Mouse (Mus musculus): ENCODE results near the gene Rpl22l1.
"Not testable (repeated sequence)": the region's sequence is repeated elsewhere in the genome, so short reads cannot be mapped to it uniquely, and the experiment has no call there.

The Rpl22l1 gene

GRCm38 (mm10) chr3:28805301-28806097, at the start of gene Rpl22l1:
Gene Rpl22l1, plus strand, starts transcription at chr3:28805436.
- DNase-seq: peak; percentile 99

GRCm38 (mm10) chr3:28755477-28755876, 49.8 kb upstream of the Rpl22l1 start:
- DNase-seq: no peak

- DNase-seq: no peak
Measured at GRCm38 (mm10) chr3:28761225-28761789, 43.9 kb upstream of the Rpl22l1 start.

GRCm38 (mm10) chr3:28766935-28767334, 38.3 kb upstream of the Rpl22l1 start:
- DNase-seq: no peak

- DNase-seq: no peak
Measured at GRCm38 (mm10) chr3:28768222-28768621, 37.0 kb upstream of the Rpl22l1 start.

- not testable (repeated sequence) for DNase-seq
Measured at GRCm38 (mm10) chr3:28772919-28773318, 32.3 kb upstream of the Rpl22l1 start.

GRCm38 (mm10) chr3:28775361-28775760, 29.9 kb upstream of the Rpl22l1 start:
- DNase-seq: no peak

- DNase-seq: no peak
Measured at GRCm38 (mm10) chr3:28775958-28776357, 29.3 kb upstream of the Rpl22l1 start.

- DNase-seq: no peak
Measured at GRCm38 (mm10) chr3:28776491-28776890, 28.7 kb upstream of the Rpl22l1 start.

- no peak for DNase-seq
Measured at GRCm38 (mm10) chr3:28780511-28780910, 24.7 kb upstream of the Rpl22l1 start.

- DNase-seq: peak; percentile 89
Measured at GRCm38 (mm10) chr3:28780994-28781393, 24.2 kb upstream of the Rpl22l1 start, which contains the start of gene Eif5a2. Gene Eif5a2, plus strand, starts transcription at chr3:28781276.

- no peak for DNase-seq
Measured at GRCm38 (mm10) chr3:28781422-28781821, 23.8 kb upstream of the Rpl22l1 start.

GRCm38 (mm10) chr3:28781848-28782247, 23.4 kb upstream of the Rpl22l1 start:
- no peak for DNase-seq

- DNase-seq: no peak
Measured at GRCm38 (mm10) chr3:28784176-28784575, 21.1 kb upstream of the Rpl22l1 start.

GRCm38 (mm10) chr3:28794835-28795234, 10.4 kb upstream of the Rpl22l1 start:
- no peak for DNase-seq

- DNase-seq: no peak
Measured at GRCm38 (mm10) chr3:28808039-28808643, 2.9 kb downstream of the Rpl22l1 start.

- no peak for DNase-seq
Measured at GRCm38 (mm10) chr3:28811441-28811840, 6.2 kb downstream of the Rpl22l1 start.

- no peak for DNase-seq
Measured at GRCm38 (mm10) chr3:28814361-28814760, 9.1 kb downstream of the Rpl22l1 start.

GRCm38 (mm10) chr3:28816010-28816540, 10.8 kb downstream of the Rpl22l1 start:
- no peak for DNase-seq

GRCm38 (mm10) chr3:28826272-28826671, 21.0 kb downstream of the Rpl22l1 start:
- no peak for DNase-seq

- DNase-seq: no peak
Measured at GRCm38 (mm10) chr3:28827605-28828004, 22.4 kb downstream of the Rpl22l1 start.

GRCm38 (mm10) chr3:28829454-28829853, 24.2 kb downstream of the Rpl22l1 start:
- DNase-seq: no peak

- DNase-seq: no peak
Measured at GRCm38 (mm10) chr3:28836796-28837371, 31.6 kb downstream of the Rpl22l1 start.

Data from kidney, adult 18-20 months (tissue).